Mouse (Mus musculus): ENCODE data around the gene Ptges2. TPM values are rescaled to one million over a fixed set of nuclear protein-coding genes. Genes with fewer than 3 reads are reported as not detected.
A peak's percentile ranks its signal among the peaks of the same experiment; 100 is the strongest.

Gene Ptges2
- total and polyA plus RNA-seq, 3 experiments: 30.4 to 396 (median 47.0) TPM

- Histone ChIP-seq H3K27ac (ENCODE audit: control insufficient read depth, low read depth, low read length) (peak overlapping the region; percentile 99), H3K9ac (ENCODE audit: control insufficient read depth, low read depth, low read length, poor library complexity, severe bottlenecking) (peak overlapping the region; percentile 92), H3K9me3 (replicated peaks; ENCODE audit: insufficient read depth, low read length) (no peaks in the 10 kb centered on the region), H3K27me3 (ENCODE audit: control insufficient read depth in 1 of 2, insufficient read depth in 2 of 2, low read length in 2 of 2) (no peaks in the 10 kb centered on the region), H3K79me2 (ENCODE audit: control insufficient read depth, insufficient read depth, low read length, poor library complexity) (peaks cover 53% of the 10 kb centered on the region), H3K4me3 (ENCODE audit: control insufficient read depth in 1 of 2, insufficient read depth in 1 of 2, low read depth in 2 of 2, low read length in 2 of 2) (peak overlapping the region; percentile 31 to 92), H3K36me3 (ENCODE audit: control insufficient read depth in 1 of 2, insufficient read depth in 2 of 2, low read length in 2 of 2) (peaks cover 0 to 30% of the 10 kb centered on the region in 2 experiments; a peak in 2 of 4 replicates), H3K4me1 (ENCODE audit: control insufficient read depth in 1 of 2, insufficient read depth in 2 of 2, low read length in 2 of 2) (peaks cover 0 to 16% of the 10 kb centered on the region in 2 experiments)
- peak; percentile 99 for DNase-seq (ENCODE audit: low read depth, low spot score)
- TF ChIP-seq MAZ (IDR thresholded peaks at IDR 0.05; ENCODE audit: low read depth, low read length) (no peak), E2F4 (IDR thresholded peaks at IDR 0.05; ENCODE audit: borderline replicate concordance, low read depth, low read length) (no peak), TBP (IDR thresholded peaks at IDR 0.05; ENCODE audit: low read depth, low read length) (0 out of 2 replicates have a peak, but pooled peaks have one; percentile 11), GABPA (IDR thresholded peaks at IDR 0.05; ENCODE audit: low read depth, low read length) (no peak), MYB (IDR thresholded peaks at IDR 0.05; ENCODE audit: low read depth, low read length) (no peak), HCFC1 (IDR thresholded peaks at IDR 0.05; ENCODE audit: low read depth, low read length) (no peak; the same call in 1 of the 2 replicates), EP300 (IDR thresholded peaks at IDR 0.05; ENCODE audit: low read depth in 1 of 2, low read length in 2 of 2) (no peak), POLR2A (IDR thresholded peaks at IDR 0.05; ENCODE audit: control insufficient read depth in 1 of 2, insufficient read depth in 1 of 2, low read depth in 1 of 2, low read length in 2 of 2, poor library complexity in 1 of 2) (peak in 1 of 2 experiments; percentile 45; a peak in 1 of 4 replicates), CHD2 (IDR thresholded peaks at IDR 0.05; ENCODE audit: low read length) (peak; percentile 54; the same call in 1 of the 2 replicates), ZMIZ1 (IDR thresholded peaks at IDR 0.05; ENCODE audit: low read depth, low read length) (no peak)
These were observed 56.2 kb downstream of the Ptges2 start for GRCm38 (mm10) chr2:32451870-32452372.

- Histone ChIP-seq H3K4me3 (ENCODE audit: control insufficient read depth in 1 of 2, insufficient read depth in 1 of 2, low read depth in 2 of 2, low read length in 2 of 2) (peak overlapping the region; percentile 5 to 67), H3K9ac (ENCODE audit: control insufficient read depth, low read depth, low read length, poor library complexity, severe bottlenecking) (peak overlapping the region; percentile 76), H3K79me2 (ENCODE audit: control insufficient read depth, insufficient read depth, low read length, poor library complexity) (peaks cover 50% of the 10 kb centered on the region), H3K4me1 (ENCODE audit: control insufficient read depth in 1 of 2, insufficient read depth in 2 of 2, low read length in 2 of 2) (peaks cover 0 to 15% of the 10 kb centered on the region in 2 experiments), H3K36me3 (ENCODE audit: control insufficient read depth in 1 of 2, insufficient read depth in 2 of 2, low read length in 2 of 2) (peaks cover 0 to 28% of the 10 kb centered on the region in 2 experiments; a peak in 2 of 4 replicates), H3K27me3 (ENCODE audit: control insufficient read depth in 1 of 2, insufficient read depth in 2 of 2, low read length in 2 of 2) (no peaks in the 10 kb centered on the region), H3K27ac (ENCODE audit: control insufficient read depth, low read depth, low read length) (peak overlapping the region; percentile 72), H3K9me3 (replicated peaks; ENCODE audit: insufficient read depth, low read length) (no peaks in the 10 kb centered on the region)
- no peak for DNase-seq (ENCODE audit: low read depth, low spot score)
- TF ChIP-seq CTCF (IDR thresholded peaks at IDR 0.05 in 2 of 3, conservative IDR thresholded peaks at IDR 0.05 in 1 of 3; ENCODE audit: control insufficient read depth in 1 of 3, insufficient read depth in 1 of 3, low read depth in 2 of 3, low read length in 3 of 3, poor library complexity in 1 of 3, severe bottlenecking in 1 of 3) (no peak), EP300 (IDR thresholded peaks at IDR 0.05; ENCODE audit: low read depth in 1 of 2, low read length in 2 of 2) (no peak), BHLHE40 (IDR thresholded peaks at IDR 0.05; ENCODE audit: borderline replicate concordance, low read depth, low read length) (no peak), ZKSCAN1 (IDR thresholded peaks at IDR 0.05; ENCODE audit: low read depth, low read length) (no peak), GABPA (IDR thresholded peaks at IDR 0.05; ENCODE audit: low read depth, low read length) (no peak), MAX (IDR thresholded peaks at IDR 0.05; ENCODE audit: low read length) (no peak), NRF1 (IDR thresholded peaks at IDR 0.05; ENCODE audit: insufficient read depth, low read depth, low read length, poor library complexity, severe bottlenecking) (no peak), SIN3A (IDR thresholded peaks at IDR 0.05; ENCODE audit: low read length) (peak; percentile 50; the same call in 1 of the 2 replicates), TAL1 (IDR thresholded peaks at IDR 0.05; ENCODE audit: low read length) (no peak), NELFE (IDR thresholded peaks at IDR 0.05; ENCODE audit: low read depth, low read length) (peak; percentile 16; the same call in 1 of the 2 replicates), USF1 (IDR thresholded peaks at IDR 0.05; ENCODE audit: low read depth, low read length) (no peak)
These were observed 56.8 kb downstream of the Ptges2 start for GRCm38 (mm10) chr2:32452441-32452971.

All from MEL (cell line).